Mouse (Mus musculus): ENCODE data around the gene Foxd1.

Gene Foxd1

DNA sequence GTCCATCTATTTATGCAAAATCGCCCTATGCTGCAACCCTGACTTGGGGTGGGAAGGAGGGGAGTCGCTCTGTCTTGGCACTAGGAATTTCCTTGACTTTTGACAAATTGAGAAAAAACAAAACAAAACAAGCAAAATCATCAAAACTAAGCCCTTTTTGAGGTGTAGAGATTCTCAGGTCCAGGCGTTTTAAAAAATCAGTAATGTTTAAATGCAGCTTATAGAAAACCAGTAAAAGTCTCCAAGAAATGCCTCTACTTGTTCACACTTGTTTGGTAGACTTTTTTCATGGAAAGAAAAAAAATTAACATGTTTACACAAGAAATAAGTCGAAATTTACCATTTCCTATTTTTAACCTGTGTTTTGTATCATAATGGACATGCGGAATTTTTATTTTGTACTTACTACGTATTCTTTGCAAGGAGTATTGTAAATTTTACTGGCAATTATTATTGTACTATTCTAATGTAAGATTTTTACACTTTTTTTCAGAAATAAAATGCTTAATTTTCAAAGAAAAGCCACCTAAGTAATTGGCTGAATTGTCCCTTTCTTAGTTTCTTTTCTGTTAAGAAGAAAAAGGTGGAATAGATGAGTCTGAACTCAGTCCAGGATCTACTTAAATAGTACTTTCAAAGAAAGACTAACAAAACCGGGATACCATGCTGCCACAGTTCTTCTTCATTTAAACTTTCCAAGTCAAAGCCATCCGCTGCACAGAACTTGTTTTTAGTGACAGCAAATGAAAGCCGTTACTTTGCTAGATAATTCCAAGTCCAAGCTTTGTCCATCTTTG, 2.3 kb downstream of the Foxd1 start:
- no peak for DNase-seq

DNA sequence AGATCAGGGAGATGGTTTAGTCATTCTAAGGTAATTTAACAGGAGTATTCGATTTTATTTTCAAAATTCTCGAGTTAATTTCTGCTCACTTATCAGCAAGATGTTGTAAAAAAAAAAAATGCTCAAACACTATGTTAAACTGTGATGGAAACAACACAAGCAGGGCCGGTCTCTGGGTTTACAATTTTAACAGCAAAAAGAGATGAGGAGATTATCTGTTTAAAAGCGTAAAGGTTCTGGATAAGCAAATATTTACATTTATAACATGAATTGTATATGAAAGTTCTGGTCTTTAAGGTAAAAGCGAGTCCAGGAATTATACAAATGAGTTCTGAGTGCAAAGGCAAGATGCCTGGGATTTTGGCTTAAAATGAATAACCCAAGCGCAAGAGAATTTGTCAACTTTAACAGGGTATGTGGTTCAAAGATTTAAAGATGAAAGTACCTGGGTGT, 3.0 kb downstream of the Foxd1 start:
- DNase-seq = no peak

DNA sequence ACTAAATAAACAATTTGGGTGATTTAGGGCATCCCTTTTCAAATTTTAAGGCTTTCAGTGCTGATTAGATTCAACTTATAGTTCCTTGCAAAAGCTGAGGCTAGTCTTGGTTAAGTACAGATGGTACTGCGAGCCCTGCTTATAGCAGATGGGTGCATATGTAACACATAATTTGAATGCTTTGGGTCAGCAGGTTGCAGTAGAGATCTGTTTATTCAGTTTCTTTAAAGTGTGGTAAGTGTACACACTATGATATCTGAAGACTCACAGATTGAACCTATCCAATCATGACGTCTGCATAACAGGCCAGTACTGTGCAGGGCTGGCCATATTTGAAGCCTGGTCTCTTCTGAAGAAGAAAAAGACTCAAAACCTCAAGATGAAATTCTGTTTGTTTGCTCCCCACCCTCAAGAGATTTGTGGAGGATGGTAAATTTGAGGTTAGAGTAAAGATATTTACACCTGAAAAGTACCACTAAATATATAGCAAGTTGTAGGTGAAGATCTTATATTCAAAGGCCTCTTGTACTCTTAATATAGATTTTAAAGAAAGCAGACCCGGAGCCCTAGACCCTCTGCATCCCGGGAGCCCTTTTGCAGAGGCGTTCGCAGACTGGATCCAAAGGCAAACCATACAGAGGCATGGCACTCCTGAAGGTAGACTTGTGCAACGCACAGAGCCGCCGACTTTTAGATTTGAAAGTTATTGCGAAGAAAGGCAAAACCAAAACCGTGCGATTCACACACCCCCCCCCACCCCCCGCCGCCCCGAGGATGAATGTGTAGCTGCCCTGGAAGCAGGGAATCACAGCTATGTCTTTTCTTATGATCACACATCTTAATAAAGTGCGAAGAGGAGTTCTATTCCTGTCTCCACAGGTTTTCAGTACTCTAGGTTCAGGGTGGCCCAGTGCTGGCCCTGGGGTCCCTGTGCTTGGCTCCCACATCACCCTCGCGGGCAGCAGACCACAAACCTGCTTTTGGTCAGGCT, 3.7 kb downstream of the Foxd1 start:
- DNase-seq = no peak

DNA sequence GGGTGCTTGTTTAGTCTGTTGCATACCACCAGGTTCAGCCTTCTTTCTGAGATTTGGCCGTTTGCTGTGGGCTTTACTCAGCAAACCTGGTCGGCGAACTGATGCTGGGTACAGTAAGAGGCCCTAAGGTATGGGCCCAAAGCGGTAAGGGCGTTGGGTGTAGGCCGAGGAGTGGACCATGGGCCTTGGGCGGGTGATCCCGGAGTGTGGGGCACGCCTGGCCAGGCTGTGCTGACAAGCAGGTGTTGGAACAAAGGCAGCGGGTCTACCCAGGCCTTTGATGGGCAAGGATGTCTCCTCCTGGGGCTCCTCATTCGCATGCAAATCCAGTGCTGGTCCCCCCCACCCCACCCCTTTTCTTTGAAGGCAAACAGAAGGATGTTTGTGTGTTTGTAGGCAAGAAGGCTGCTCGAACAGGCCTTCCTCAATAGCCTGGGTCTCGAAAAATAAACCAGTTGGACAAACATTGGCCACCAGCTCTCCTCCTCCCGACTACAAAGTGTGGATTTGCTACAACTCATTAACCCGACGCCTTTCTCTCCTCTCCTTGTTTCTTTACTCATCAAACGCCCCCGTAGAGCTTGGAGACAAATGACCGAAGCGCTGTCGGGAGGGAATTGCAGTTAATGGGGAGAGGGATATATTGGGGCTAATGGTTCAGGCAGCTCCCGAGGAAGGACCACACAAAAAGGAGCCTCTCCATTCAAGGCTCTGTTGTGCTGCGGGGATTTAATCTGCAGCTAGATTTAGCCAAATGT, 4.6 kb downstream of the Foxd1 start:
- DNase-seq = no peak

DNA sequence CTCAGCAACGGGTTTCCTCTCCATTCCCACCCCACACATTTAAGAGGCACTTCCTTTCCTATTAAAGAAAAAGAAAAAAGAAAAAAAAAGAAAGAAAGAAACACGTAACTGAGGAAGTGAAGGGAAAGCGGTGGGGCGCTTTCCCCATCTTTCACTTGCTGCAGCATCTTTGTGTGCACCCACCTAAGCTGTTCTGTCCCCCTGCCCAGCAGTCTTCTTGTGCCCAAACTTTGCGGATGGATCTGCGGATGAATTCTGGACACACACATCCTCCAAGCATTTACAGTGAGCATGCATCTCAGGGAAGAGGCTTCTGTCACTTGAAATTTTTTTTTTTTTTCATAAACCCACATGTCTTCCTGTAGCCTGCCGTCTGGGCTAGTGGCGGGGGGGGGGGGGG, 5.3 kb downstream of the Foxd1 start:
- no peak for DNase-seq

DNA sequence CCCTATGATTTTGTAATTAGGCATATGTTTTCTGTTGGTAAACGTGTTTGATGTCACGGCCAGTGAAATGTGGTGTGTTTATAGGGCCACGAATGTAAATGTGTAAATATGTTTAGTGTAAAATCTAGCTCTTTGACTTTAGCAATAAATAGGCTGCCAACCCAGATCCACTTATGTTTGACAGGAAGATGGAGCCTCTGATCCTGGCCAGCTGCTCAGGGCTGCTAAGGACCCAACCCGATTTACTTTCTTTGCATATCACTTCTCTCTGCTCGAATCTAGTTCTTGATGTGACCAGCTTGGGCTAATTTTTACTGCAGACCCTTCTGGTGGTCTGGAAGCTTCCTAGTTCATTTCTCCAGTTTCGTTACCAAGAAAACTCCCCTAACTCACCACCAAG, 6.3 kb downstream of the Foxd1 start:
- no peak for DNase-seq

DNA sequence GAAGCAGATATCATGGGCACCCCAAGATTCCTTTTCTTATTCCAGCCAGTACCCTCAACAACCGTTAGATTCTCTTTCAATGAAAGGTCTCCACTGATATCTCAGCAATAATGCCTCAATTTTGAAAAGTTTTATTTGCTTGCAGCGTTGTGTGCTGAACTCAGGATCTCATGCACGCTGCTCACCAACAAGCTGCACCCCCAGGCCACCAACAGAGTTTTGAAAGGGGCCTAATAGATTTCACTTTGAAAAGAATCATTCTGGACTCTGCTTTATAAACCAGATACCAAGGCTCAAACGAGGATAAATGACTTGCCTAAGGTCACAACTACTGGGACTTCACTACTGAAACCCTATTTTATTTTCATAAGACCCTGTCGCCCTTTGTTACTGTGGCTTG, 7.1 kb downstream of the Foxd1 start:
- DNase-seq = no peak

DNA sequence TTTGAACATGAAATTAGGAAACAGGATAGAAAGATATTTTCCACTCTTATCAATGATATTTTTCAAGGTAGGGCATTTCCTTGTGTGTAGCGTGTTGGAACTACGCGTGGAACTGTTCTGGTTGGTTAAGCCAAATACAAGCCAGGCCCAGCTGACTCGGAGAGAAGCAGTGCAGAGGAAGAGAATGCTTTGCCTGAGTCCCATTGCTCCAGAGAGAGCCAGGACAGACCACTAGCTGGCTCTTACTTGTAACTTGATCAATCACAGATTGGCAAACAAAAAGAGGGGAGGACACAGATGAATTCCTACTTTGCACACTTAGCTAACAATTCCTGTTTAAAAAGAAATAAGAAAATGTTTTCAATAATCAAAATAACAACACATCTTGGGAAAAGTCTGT, 9.0 kb downstream of the Foxd1 start:
- no peak for DNase-seq

DNA sequence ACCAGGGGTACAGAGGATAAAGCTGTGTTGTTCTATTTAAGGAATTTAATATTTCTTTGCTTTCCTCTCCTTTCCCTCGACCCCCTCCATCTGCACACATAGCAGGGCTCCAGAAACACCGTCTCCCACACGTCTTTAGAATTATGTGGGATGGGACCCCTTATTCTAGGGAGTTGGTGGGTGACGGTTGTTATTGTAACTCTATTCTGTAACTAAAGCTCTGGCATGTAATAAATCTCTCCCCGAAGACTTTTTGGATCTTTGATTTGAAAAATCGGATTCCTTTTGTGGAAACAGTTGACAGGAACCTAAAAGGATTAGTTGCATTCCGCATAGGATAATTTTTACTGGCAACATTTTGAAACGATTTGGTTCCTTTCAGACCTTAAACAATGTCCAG, 11.0 kb downstream of the Foxd1 start:
- DNase-seq = no peak

DNA sequence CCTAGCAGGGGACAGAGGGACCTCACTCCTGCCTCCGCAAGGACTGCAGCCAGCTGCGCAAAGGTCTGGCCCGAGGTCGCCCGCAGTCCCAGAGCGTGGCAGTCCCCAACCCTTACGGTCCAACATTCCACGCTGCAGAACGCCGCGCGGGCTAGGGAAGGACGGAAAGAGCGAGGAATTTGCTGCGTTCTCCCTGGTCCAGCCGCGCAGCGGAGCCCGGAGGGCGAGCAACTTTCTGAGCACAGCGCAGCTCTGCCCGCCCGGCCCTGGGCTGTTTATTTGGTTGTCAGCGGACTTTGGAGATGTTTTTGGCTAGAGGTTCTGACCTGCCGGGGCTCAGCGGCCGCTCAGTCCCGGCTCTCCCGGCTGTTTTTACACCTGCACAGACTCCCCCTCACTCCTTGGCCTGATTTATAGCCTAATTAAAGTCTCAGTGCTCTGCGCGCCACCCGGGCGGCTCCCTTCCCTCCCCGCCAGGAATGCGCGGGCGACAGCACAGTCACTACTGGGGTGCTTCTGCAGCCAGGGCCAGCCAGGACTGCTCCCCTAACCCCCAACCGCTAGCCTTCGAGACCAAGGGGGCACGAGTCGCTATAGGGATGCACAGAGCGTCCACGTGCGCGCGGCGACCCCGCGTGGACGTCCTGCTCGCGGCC, 11.9 kb downstream of the Foxd1 start:
- DNase-seq = peak; percentile 11

DNA sequence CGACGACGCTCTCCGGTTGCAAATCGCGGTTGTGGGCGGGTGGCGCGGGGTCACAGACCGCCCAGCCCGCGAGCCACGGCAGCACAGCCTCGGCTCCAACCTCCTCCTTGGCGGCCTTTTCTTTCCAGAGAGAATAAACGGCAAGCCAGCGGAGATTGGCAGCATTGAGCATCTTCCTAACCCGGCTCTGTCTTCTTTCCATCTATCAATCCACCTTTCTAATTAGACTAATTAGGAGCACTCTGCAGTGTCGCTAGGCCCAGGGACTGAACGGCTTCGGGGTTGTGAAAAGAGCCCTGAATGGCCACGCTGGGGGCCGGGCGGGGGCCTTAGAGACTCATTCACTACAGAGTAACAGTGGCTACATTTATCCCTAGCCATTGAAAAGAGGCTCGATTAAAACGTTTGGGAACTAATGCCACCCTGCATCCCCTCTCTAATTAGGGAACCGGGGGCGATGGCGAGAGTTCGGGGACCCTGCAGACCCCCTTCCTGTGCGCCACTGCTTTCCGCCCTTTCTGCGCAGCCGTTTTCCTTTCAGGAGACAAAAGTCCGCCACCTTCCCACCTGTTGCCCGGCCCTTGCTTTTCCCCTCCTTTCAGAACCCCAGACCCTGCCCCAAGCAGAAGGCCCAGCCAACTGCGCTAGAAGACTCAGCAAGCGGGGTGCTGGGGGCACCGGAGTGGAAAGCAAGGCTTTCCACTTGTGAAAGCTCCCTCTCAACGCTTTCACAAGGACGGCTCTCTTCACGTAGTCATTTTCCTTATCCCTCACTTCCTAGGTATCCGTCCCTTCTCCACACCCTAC, 12.6 kb downstream of the Foxd1 start:
- no peak for DNase-seq

DNA sequence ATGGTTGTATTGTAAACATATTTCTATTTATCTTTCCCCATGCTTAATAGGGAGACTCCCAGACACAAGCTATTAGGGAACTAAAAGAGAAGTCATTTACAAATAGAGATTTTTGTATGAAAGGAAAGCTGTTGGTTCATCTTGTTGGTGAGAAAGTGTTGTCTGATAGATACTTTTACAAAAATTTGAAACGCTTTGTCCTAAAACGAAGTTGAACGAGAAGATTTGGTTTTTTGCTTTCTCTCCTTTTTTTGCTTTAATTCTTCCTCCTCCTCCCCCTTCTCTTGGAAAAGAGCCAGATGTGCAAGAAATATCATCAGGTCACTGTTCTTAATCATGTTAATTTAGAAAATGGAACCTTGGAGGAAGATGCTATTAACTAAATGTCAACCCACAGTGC, 13.6 kb downstream of the Foxd1 start:
- no peak for DNase-seq

DNA sequence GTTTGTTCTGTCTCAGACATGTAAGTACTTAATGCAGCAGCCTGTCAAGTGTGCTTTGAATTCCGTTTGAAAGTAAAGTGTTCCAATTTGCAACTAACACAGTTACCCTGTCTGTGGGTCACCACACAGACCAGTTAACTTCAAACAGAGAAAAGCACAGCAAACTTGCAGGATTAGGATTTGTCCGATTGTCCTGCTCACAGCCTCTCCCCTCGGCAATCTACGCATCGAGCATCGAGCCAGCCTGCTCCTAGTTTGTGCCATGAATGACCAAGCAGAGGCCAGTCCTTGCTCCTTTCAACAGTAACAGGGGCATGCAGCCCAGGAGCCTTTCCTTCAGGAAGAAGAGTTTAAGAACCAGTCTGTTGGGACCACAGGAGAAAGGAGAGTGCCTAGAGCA, 15.0 kb downstream of the Foxd1 start:
- DNase-seq = no peak

DNA sequence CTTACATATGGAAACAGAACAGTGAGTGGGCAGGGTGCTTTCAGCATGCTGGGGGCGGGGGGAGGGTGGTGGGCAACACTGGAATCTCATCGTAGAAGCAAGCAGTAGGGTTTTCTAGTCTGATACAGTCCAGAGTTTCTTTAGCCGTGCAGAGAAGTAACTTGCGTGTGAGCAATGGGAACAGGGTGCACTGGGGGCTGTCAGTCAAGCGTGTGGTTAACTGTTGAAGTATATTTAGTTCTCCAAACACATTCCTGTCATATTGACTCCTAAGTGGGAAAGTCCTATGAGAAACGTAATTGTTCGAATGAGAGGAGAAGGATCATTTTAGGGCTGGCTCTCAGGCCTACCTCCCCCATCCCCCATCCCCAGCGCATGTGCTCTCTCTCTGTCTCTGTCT, 20.5 kb downstream of the Foxd1 start:
- no peak for DNase-seq

DNA sequence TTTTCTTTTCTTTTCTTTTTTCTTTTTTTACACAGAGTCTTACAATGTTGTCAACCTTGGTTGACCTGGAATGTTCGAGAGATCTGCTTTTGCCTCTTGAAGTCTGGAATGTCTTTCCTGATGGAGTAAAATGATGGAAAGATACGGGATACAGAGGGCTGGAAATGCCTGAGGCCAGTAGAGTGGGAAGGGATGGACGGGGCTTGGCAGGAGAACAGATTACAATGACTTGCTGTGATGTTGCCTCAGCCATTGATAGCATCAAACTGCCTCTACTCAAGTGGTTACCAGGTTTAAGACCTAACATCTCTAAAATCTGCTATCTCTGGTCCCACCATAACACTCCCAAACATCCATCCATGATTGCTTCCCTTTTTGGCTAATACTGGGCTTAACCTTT, 20.9 kb downstream of the Foxd1 start:
- DNase-seq = no peak

DNA sequence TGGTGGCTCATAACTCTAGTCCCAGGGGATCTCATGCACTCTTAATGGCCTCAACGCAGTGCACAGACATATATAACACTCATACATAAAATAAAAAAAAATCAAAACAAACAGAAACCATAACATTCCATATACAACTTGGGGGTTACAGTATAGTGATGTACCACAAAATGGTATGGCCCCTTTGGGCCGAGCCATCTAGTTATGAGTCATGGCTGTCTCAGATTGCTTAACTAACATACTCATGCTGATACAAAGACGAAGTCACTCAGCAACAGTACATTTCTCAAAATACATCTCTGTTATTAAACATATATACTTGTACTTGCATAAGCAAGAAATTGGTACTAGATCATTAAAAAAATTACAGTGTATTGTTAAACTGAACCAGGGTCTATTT, 23.7 kb downstream of the Foxd1 start:
- DNase-seq = no peak

DNA sequence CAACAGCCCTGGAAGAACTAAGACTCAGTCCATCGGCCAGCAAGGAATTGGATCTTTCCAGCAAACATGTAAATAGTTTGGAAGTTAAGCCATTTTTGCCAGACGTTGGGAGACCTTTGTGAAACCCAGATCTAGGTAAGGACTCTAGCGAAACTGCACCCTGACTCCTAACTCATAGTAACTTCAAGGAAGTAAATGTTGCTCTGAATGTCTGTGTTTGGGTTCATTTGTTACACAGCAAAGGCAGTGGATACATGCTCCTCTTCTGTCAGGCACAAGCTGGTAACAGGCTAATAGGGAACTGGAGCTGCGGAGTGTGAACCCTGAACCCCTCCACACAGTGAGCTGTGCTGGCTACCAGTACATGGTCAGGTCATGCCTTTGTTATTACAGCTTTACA, 28.7 kb downstream of the Foxd1 start:
- DNase-seq = no peak

DNA sequence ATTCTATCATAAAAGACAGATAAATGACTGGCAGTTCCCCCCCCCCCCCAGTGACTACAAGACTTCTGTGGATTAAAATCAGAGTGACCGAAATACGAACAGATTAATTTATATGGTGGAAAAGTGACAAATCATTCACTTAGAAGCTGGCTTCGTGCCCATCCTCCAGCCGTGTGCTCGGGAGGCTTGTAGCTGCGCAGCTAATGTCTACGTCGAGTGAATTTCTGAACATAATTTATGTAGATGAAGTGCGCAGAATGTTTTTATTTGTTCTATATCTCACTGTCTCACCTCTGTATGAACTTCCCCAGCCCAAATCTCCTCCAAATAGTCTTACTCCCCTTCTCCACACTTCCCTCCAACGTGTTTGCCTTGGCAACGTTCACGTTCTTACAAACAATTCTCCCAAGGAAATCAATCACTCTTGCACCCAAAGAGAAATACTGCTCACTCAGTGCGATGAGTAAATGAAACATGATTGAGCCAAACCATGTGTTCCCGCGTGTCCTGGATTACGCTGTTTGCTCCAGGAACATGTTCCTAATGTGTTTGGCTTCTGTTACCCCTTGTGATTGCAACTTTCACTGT, 30.0 kb downstream of the Foxd1 start:
- DNase-seq = no peak

DNA sequence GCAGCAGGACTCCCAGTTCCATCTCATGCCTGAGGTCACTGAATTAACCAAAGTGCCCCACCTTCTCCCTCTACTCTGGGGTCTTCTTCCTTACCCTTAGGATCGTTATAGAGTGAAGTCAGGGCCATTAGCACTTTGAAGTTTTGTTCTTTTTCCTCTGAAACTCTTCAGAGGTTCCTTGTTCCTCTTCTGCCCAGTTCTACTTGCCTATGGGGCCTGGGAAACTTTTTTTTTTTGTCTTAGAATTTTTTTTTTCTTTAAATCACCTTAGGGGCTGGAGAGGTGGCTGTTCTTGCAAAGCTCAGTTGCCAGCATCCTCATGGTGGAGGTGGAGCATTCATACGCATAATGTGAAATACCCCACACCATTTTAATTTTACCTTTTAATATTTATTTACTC, 31.8 kb downstream of the Foxd1 start:
- no peak for DNase-seq

DNA sequence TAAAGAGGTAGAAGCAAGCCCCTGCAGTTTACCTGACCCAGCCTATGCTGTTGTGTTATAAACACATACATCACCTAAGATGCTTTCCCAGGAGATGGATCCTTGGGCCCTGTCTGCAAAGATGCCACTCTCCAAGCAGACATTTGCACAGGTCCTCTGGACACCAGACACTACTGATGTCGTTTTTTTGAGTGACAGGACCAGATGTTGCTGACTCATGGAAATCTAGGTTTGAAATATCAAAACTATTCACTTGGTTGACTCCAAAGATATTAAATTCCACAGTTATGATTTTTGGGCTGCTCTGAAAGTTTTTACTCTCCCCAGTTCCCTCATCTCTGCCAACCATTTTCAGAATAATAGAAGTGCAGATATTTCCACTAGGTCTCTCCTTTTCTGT, 35.0 kb downstream of the Foxd1 start:
- DNase-seq = no peak

DNA sequence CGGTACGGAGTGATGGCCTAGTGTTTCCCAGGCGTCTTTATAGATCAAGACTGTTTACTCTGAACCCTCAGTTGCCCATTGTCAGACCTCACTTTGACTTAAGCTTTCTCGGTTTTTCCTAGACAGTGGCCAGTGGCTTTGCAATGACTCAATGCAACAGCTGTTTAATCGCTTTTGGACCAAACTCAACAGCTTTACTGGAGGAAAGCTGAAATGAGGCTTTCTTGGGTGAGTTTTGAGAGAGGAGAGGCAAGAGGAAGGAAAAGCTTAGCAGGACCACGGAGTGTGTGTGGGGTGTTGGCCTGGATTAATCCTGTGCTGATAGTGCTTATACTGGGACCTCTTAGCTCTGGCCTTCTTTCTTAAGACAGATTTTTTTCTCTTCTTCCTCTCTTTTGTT, 36.3 kb downstream of the Foxd1 start:
- no peak for DNase-seq

Data from kidney, adult 11 months (tissue).